Mouse (Mus musculus) embryonic facial prominence, embryonic 13.5 days (tissue): ENCODE results near the gene Wbp1l. TPM values are rescaled to one million over a fixed set of nuclear protein-coding genes. Genes with fewer than 3 reads are reported as not detected.

ENCODE experiments used
- ATAC-seq: fragments of 200-750 bp; cut with Nextera tagmentation; 2 replicates; pipeline ENCODE4 v1.8.0; 2017; ENCODE audit warnings: low read depth; ENCODE audit not compliant: insufficient number of reproducible peaks, insufficient read depth, low FRiP score, low TSS enrichment
- H3K27ac ChIP-seq: fragments of 300-500 bp; sonication (generic); 2 replicates; pipeline ENCODE4 v1.5.1; 2015; ENCODE audit warnings: moderate library complexity, mild to moderate bottlenecking, inconsistent platforms
- H3K27me3 ChIP-seq: fragments of 300-500 bp; sonication (generic); 2 replicates; pipeline ENCODE4 v1.6.1; 2015; ENCODE audit warnings: mild to moderate bottlenecking, inconsistent platforms
- H3K36me3 ChIP-seq: fragments of 300-500 bp; sonication (generic); 2 replicates; pipeline ENCODE4 v1.6.1; 2015; ENCODE audit warnings: mild to moderate bottlenecking, inconsistent platforms
- H3K4me1 ChIP-seq: fragments of 300-500 bp; sonication (generic); 2 replicates; pipeline ENCODE4 v1.6.1; 2015; ENCODE audit warnings: inconsistent platforms
- H3K4me2 ChIP-seq: fragments of 300-500 bp; sonication (generic); 2 replicates; pipeline ENCODE4 v1.6.1; 2015; ENCODE audit warnings: moderate library complexity, mild to moderate bottlenecking, inconsistent platforms
- H3K4me3 ChIP-seq: fragments of 300-500 bp; sonication (generic); 2 replicates; pipeline ENCODE4 v1.5.1; 2015; ENCODE audit warnings: mild to moderate bottlenecking, inconsistent platforms
- H3K9ac ChIP-seq: fragments of 300-500 bp; sonication (generic); 2 replicates; pipeline ENCODE4 v1.6.1; 2015; ENCODE audit warnings: mild to moderate bottlenecking, inconsistent platforms
- H3K9me3 ChIP-seq: fragments of 300-500 bp; sonication (generic); 2 replicates; pipeline ENCODE4 v1.6.1; 2016; ENCODE audit warnings: inconsistent platforms
- WGBS: fragments of 180-500 bp; shearing (Covaris S2); methylation state at CpG from one replicate; pipeline ENCODE4 v1.1.7; 2015; ENCODE audit warnings: mixed read lengths; 5-methylcytosine and 5-hydroxymethylcytosine counted together
- polyA plus RNA-seq: library from polyadenylated mRNA; unstranded; fragments of >200 nt; fragmentation: Nextera tagmentation; extraction: Ambion mirVana; gene quantifications from 2 replicates; pipeline ENCODE4 v1.2.1, GENCODE M21; 2015

Wbp1l gene
- polyA plus RNA-seq, 1 experiment from 2014 or later = 41.9 TPM

DNA sequence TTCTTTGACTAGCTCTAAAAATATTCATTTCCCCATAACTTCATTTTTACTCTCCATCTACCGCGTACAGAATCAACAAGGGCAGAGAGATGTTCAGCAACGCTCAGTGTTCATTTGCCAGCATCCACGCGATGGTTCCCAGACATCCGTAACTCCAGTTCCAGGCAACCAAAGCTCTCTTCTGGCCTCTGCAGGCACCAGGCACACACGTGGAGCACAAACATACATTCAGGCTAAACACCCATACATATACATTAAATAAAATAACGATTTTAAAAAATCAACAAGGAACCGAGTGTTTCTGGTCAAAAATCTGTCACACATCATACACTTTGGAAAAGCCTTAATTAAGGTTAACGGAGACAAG lies 27.0 kb upstream of the Wbp1l start:
- peaks cover 6% of the 10 kb centered on the region; the same call in 1 of the 2 replicates for H3K36me3 ChIP-seq
- H3K4me3 ChIP-seq = peak overlapping the region; percentile 83
- H3K9ac ChIP-seq = peak overlapping the region; percentile 81
- no peaks in the 10 kb centered on the region for H3K9me3 ChIP-seq
- H3K27me3 ChIP-seq = no peaks in the 10 kb centered on the region
- H3K4me2 ChIP-seq = peak overlapping the region; percentile 79
- WGBS = 11% methylated on average over 10 of the region's 10 CpGs
- H3K27ac ChIP-seq = peak overlapping the region; percentile 83
- H3K4me1 ChIP-seq = peaks cover 23% of the 10 kb centered on the region
- ATAC-seq = no peak

DNA sequence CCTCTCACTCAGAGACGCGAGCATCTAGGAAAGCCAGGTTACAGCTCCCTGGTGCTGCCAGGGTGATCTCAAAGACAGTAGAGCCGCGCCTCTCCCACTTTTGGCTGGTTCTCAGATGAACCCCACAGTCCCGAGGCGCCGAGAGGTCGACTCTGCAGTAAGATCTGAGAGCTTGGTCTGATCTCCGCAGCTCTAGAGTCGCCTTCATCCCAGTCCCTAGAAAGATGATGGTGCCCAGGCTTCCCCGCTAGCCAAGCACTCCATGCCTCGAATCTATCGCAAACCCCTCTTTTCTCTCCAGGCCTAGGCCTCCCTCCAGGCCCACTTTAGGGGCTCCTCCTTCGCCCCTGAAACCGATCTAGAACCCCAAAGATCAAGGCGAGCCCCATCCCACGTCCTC lies 26.3 kb upstream of the Wbp1l start:
- ATAC-seq = no peak; the same call in 1 of the 2 replicates
- H3K27me3 ChIP-seq = no peaks in the 10 kb centered on the region
- peak overlapping the region; percentile 79 for H3K4me2 ChIP-seq
- peaks cover 2% of the 10 kb centered on the region; the same call in 1 of the 2 replicates for H3K36me3 ChIP-seq
- WGBS = under 1% methylated on average over 17 of the region's 17 CpGs
- peaks cover 23% of the 10 kb centered on the region for H3K4me1 ChIP-seq
- H3K27ac ChIP-seq = peak overlapping the region; percentile 83
- H3K9me3 ChIP-seq = no peaks in the 10 kb centered on the region
- H3K9ac ChIP-seq = peak overlapping the region; percentile 81
- peak overlapping the region; percentile 83 for H3K4me3 ChIP-seq

DNA sequence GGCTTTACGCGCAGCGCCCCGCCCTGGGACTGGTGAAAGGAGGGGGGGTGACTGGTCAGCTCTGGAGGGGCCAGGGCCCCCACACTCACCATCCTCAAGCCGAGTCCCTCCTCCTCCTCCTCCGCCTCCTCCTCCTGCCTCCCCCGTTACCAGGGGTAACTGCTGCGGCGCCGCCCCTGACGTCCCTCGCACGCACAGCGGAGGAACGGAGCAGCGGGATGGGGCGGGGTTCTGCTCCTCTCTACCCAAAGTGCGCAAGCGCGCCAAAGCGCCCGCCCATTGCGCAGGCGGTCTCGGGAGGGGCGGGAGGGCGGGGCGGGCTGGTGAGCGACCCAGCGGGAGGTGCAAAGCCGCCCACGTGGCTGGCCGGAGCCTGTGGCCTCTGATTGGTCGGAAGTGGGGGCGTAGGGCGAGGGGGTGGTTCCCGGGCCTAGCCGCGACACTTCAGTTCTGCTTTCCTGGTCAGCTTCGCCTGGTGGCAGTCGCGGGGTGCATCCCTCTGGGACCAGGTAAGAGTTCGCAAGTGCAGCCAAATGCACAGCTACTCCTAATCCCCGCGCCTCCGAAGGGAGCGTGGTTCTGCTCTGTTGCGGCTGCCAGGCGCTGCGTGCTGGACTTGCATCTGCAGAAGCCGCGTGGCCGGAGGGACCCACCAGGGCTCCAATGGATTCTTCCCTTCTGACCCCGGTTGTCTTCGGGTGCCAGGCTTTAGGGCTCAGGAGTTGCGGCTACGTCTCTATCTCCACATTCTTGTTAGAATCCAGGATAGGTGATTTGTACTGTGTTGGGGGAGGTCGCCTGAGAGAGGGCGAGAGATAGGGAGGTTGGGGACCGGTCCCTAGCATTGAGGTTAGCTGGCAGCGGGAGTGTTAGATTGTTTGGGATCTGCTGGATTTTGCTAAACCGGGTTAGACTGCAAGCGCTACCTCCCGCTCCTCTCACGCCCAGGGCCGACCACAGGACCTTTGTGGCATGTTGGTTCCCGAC lies 25.6 kb upstream of the Wbp1l start, which contains the start of the genes Arl3 and Sfxn2:
Gene Arl3 (minus strand): TSS at position 248 of the 987 bp plus-strand sequence.
Gene Sfxn2 (plus strand): TSS at position 415 of the 987 bp plus-strand sequence.
- Histone ChIP-seq H3K4me3 (peak within 1 kb of the TSS; percentile 83), H3K27me3 (no peaks in the 10 kb centered on the region), H3K4me1 (peaks cover 23% of the 10 kb centered on the region), H3K9ac (peak within 1 kb of the TSS; percentile 81), H3K27ac (peak within 1 kb of the TSS; percentile 83), H3K9me3 (no peaks in the 10 kb centered on the region), H3K4me2 (peak within 1 kb of the TSS; percentile 79), H3K36me3 (no peaks in the 10 kb centered on the region)
- under 1% methylated on average over 65 of the region's 67 CpGs for WGBS
- ATAC-seq = peak; percentile 97

DNA sequence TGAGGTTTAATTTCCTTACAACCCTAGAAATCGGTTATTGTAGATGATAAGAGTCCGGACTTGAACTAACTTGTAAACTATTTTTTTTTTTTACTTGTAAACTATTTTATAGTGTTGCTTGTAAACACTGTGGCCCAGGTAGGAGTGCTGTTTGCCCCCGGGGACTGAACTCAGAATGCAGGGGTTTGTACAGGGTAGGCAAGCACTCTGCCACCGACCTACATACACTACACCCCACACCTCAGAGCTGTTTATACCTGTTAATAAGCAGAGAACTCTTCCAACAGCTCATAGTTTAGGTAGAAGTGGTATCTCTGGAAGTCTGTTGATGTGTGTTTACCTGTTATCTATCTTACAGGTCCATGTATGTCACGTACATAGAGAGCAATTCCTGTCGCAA lies 24.9 kb upstream of the Wbp1l start:
- 38% methylated on average over 6 of the region's 6 CpGs for WGBS
- no peaks in the 10 kb centered on the region for H3K36me3 ChIP-seq
- H3K27ac ChIP-seq = no peak overlapping the region
- peak overlapping the region; percentile 83 for H3K4me3 ChIP-seq
- peak overlapping the region; percentile 81 for H3K9ac ChIP-seq
- peaks cover 23% of the 10 kb centered on the region for H3K4me1 ChIP-seq
- peak overlapping the region; percentile 79 for H3K4me2 ChIP-seq
- no peak for ATAC-seq
- H3K27me3 ChIP-seq = no peaks in the 10 kb centered on the region
- H3K9me3 ChIP-seq = no peaks in the 10 kb centered on the region

DNA sequence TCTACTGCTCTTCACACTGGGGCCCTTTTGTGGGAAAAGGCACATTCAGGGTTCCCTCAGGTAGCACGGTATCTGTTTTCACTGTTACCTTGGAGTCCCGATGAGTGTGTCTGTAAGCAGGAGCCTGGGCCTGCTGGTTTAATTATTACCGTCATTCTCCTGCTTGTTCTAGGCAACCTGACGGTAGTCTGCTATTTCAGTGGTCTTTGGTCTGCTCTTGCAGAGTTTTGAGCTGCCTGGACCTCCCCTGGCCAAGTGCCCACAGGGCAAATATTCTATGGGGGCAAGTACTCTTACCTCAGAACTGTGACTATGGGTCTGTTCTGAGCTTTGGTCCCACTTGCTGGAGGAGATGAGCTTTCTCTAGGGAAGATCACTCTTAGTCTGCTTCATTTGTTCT lies 23.7 kb upstream of the Wbp1l start:
- Histone ChIP-seq H3K27ac (no peak overlapping the region), H3K4me1 (peaks cover 23% of the 10 kb centered on the region), H3K36me3 (no peaks in the 10 kb centered on the region), H3K9me3 (no peaks in the 10 kb centered on the region), H3K9ac (no peak overlapping the region), H3K4me2 (no peak overlapping the region), H3K27me3 (no peaks in the 10 kb centered on the region), H3K4me3 (no peak overlapping the region)
- no peak for ATAC-seq
- WGBS = 53% methylated on average over 4 of the region's 4 CpGs

DNA sequence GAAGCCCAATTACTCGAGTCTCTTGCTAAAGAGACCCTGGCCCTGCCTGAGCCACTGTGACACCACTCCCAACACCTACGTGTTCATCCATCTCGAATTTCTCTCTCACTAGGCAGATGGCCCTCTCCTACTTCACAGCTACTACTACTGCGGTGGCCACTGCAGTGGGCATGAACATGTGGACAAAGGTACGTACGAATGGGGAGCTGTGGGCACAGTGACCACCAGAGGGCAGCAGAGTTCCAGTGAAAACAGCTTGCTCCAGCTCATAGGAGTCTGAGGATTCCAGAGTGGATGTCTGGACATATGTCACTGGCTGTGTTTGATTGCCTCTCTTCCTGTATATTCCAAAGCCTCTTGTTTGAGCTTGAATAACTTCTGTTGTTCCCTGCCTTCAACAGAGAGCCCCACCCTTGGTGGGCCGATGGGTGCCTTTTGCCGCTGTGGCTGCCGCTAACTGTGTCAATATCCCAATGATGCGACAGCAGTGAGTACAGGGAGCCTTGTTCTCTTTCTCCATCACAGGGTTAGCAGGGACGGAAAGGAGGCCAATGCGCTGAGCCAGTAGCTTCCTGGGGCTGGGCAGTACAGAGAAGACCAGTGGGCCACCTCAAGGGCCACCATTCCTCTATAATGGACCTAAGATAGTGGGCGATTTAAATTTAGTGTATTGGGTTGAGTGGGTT lies 10.9 kb upstream of the Wbp1l start:
- 0 out of 2 replicates have a peak overlapping the region, but pooled peaks have one; percentile 2 for H3K9ac ChIP-seq

DNA sequence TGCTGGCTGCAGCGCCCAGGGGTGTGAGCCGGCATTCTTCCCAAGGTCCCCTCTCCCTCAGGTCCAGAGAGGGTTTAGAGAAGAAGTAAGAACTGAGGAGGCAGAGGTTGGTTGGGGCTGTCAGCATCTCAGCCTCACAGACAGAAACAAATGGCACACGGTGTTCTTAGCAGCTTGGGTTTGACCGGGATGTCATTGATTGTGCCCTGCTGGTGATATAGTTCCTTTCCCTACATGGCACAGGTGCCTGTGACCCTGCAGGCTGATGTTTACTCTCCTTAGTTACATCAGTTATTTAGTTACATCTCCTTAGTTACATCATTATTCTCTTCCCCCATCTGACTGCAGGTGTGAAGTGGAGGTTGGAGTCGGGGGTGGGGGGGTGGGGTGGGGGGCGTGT lies 7.3 kb upstream of the Wbp1l start:
- Histone ChIP-seq H3K9me3 (no peaks in the 10 kb centered on the region), H3K9ac (no peak overlapping the region), H3K4me3 (no peak overlapping the region), H3K4me1 (no peaks in the 10 kb centered on the region), H3K4me2 (no peak overlapping the region), H3K27ac (no peak overlapping the region), H3K27me3 (no peaks in the 10 kb centered on the region), H3K36me3 (peaks cover 91% of the 10 kb centered on the region)
- WGBS = 88% methylated on average over 6 of the region's 6 CpGs
- ATAC-seq = no peak

More for the DNA sequence above, 10.9 kb upstream of the Wbp1l start:
- H3K9me3 ChIP-seq = no peaks in the 10 kb centered on the region
- H3K4me3 ChIP-seq = no peak overlapping the region
- no peak overlapping the region for H3K27ac ChIP-seq
- no peaks in the 10 kb centered on the region for H3K27me3 ChIP-seq
- peaks cover 74% of the 10 kb centered on the region for H3K36me3 ChIP-seq
- H3K4me2 ChIP-seq = no peak overlapping the region
- WGBS = 60% methylated on average over 13 of the region's 13 CpGs
- no peak for ATAC-seq
- no peaks in the 10 kb centered on the region for H3K4me1 ChIP-seq

DNA sequence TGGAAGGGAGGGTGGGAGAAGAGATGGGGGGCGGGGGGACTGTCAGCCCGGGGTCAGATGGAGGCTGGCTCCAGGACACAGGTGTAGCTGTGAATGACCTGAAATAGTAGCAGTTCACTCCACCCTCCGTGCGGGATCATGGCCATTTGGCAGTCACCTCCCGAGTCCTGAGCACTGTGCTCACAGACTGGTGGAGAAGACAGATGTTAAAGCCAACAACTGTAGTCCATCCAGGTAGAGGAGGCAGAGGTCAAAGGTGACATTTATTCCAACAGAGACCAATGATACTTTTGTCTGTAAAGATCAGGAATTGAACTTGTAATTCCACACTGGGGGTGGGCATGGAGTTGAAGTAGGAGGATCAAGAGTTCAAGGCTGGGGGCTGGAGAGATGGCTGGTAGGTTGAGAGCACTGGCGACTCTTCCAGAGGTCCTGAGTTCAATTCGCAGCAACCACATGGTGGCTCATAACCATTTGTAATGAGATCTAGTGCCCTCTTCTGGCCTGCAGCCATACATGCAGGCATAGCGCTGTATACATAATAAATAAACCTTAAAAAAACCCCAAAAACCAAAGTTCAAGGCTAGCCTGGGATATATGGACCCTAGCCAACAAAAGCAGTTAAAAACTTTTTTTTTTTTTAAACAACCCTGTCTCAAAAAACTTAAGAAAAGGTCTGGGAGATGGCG lies 6.0 kb upstream of the Wbp1l start:
- Histone ChIP-seq H3K36me3 (peaks cover 91% of the 10 kb centered on the region), H3K9ac (no peak overlapping the region)
- ATAC-seq = no peak

DNA sequence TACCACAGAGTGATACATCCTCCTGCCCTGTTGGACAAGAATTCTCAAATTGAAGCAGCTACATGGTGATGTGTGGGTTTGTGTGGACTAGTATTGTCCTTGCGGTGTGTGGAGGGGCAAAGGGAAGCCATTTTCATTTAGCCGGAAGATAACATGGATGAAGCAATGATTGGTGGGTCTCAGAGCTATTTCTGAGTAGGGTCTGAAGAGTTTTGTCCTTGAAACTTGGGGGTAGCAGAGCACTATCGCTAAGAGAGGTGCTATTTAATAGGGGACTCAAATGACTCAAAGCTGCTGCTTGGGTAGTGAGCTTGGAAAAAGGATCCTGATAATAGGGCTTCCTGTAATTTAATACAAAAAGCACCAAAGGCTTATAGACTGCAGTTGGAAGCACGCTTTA lies 697 bp upstream of the Wbp1l start:
- H3K27ac ChIP-seq = peak overlapping the region; percentile 22; the same call in 1 of the 2 replicates
- no peak overlapping the region for H3K9ac ChIP-seq
- no peak for ATAC-seq
- 72% methylated on average over 4 of the region's 4 CpGs for WGBS
- H3K4me2 ChIP-seq = peak overlapping the region; percentile 90
- H3K4me1 ChIP-seq = peaks cover 17% of the 10 kb centered on the region
- no peaks in the 10 kb centered on the region for H3K27me3 ChIP-seq
- no peaks in the 10 kb centered on the region for H3K9me3 ChIP-seq
- peaks cover 49% of the 10 kb centered on the region for H3K36me3 ChIP-seq
- peak overlapping the region; percentile 98 for H3K4me3 ChIP-seq

More for the DNA sequence above, 6.0 kb upstream of the Wbp1l start:
- H3K4me1 ChIP-seq = no peaks in the 10 kb centered on the region
- H3K4me3 ChIP-seq = no peak overlapping the region
- H3K27me3 ChIP-seq = no peaks in the 10 kb centered on the region
- no peaks in the 10 kb centered on the region for H3K9me3 ChIP-seq
- 91% methylated on average over 9 of the region's 9 CpGs for WGBS
- no peak overlapping the region for H3K4me2 ChIP-seq
- no peak overlapping the region for H3K27ac ChIP-seq

DNA sequence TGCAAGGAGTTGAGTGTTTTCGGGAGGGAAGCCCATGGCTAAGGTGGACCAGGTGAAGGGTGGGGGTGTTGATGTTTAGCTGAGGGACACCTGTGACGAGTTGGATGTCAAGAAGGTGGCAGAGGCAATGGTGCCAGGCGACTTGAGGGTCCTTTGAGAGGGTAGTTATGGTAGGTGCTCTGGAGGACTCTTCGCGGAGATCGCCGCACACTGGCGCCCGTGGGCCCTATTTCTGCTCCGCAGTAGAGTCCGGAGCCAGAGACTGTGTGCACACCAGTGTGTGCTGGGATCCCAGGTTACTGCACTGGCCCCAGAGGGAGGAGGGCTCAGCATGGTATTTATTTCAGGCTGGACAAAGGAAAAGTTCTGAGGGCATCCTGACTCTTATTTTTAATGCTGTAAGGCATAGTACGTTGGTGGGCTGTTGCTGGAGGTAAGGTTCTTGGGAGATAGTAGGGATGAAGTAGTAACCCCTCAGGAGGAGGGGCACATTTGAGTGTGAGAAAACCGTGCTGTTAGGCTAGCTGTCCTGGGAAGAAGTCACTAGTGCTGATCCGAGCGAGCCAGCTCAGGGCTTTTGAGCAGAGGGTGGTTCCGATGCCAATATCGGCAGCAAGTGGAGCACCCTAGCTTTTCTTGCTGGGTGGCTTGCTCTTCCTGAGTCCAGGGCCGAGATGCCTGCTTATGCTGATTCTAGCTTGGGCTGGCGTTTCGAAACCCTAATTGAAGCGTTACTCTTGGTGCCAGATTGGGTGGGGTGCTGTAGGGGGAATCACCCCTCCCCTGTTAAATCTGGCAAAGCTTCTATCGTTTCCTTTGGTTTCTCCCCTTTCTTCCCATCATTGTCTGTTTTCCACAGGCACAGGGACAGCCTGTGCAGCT lies 732 bp downstream of the Wbp1l start:
- Histone ChIP-seq H3K36me3 (peaks cover 48% of the 10 kb centered on the region), H3K27me3 (no peaks in the 10 kb centered on the region), H3K4me1 (peaks cover 17% of the 10 kb centered on the region), H3K9me3 (no peaks in the 10 kb centered on the region), H3K4me3 (peak overlapping the region; percentile 98), H3K9ac (peak overlapping the region; percentile 86), H3K27ac (peak overlapping the region; percentile 76), H3K4me2 (peak overlapping the region; percentile 90)
- 17% methylated on average over 22 of the region's 22 CpGs for WGBS
- ATAC-seq = 0 out of 2 replicates have a peak, but pooled peaks have one; percentile 16
